Mouse (Mus musculus) cerebellum, adult (tissue): ENCODE results near the gene Sirpa.

Experiments
- ATAC-seq: cut with Nextera tagmentation; 2 replicates; pipeline ENCODE4 v1.9.2; 2017; ENCODE audit warnings: mild to moderate bottlenecking, moderate library complexity, mixed read lengths; ENCODE audit not compliant: insufficient number of reproducible peaks, low FRiP score, low TSS enrichment

Gene Sirpa

DNA sequence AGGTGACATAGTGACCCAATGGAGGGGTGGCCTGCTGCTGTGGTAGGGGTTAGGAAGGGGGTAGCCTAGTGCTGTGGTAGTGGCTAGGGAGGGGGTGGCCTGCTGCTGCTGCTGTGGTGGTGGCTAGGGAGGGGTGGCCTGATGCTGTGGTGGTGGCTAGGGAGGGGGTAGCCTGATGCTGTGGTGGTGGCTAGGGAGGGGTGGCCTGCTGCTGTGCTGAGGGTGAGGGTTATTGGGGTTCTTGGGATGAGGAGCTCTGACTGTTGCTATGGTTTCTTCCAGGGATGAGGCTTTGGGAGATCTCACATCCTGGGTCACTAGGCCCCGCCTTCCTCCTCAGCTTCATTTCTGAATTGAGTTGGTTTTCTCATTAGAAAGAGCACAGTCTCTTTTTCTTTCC, 10.9 kb downstream of the Sirpa start:
- ATAC-seq: peak; percentile 77

DNA sequence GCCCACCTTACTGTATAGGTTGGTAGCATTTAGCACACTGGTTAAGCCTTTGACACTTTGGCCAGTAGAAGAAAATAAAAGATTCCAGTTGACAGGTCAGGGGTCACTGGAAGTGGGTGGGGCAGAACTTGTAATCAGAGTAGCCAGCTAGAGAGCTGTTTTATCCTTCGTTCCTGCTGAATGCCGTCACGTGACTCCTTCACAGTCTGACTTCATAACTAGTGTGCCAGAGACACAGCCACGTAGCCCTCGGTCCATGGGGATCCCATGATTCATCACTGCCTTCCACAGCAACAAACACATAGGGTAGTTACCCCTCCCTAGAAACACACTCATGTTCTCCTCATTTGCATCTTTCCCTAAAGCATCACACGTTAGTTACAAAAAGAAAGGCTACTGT, 11.4 kb downstream of the Sirpa start:
- ATAC-seq: no peak

DNA sequence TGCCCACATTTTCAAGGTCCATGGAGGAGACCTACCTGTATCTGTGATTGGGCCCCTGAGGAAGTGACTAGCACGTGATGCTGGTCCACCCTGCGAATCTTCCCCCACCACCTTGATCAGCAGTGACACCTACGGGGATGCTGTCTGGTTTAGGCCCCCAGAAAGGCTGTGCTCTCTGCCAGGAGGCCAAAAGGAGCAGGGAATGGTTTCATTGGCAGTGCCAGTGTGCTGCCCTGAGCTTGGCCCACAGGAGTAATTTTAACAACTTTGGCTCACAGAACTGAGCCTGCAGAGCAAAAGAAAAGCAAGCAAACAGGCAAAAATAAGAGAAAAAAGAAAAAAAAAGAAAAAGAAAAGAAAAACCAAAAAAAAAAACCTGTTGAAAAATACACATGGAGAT, 13.2 kb downstream of the Sirpa start:
- ATAC-seq: no peak

DNA sequence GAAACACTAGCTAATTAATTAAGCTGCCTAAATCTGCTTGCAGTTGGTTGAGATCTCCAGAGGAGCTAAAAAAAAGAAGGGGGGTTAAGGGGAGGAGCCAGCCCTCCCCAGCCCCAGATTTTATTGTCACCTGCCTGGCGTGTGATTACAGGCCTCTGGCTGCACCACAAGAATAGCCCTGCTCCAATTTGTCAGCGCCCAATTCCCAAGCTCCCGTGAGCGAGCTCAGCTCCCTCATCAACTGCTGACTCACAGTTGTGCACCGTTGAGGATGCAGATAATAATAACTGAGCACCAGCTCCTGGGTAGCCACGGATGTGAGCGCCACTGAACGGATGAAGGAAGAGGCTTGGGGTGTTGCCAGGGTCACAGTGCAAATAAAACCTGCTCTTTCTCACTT, 13.6 kb downstream of the Sirpa start:
- no peak for ATAC-seq

DNA sequence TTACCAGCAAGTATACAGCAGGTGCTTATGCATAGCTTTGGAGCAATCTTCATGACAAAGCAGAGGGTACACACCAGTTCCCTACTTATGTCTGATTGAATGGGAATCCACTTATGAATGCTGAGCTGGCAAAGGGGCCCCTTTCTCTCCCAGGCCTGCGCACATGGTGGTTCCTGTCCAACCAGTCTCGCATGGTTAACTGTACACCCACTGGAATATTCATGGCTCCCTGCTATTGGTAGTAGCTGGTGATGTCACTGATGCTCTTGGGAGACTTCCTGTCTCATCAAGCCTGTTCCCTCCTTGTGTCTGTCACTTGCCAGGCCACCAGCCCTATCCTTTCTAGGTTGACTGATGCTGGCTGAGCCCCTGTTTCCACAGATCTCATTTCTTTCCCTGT, 14.3 kb downstream of the Sirpa start:
- no peak for ATAC-seq

DNA sequence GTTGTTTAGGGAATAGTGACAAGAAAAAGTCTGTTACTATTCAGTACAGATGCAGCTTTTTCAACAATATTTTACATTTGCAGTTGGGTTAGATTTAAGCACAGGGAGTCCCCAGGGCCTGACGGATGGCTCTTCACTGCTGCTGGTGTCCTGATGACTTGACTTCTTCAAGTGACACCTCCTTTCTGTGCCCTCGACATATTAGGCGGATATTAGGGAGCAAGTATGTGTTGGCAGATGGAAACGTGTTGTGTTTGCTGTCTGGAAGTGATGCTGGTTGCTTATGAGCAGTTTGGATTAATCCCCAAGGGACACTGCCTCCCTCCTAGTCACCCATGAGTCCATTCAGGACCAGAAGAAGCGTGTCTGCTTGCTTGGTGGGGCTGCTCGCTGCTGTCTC, 21.3 kb downstream of the Sirpa start:
- no peak for ATAC-seq

DNA sequence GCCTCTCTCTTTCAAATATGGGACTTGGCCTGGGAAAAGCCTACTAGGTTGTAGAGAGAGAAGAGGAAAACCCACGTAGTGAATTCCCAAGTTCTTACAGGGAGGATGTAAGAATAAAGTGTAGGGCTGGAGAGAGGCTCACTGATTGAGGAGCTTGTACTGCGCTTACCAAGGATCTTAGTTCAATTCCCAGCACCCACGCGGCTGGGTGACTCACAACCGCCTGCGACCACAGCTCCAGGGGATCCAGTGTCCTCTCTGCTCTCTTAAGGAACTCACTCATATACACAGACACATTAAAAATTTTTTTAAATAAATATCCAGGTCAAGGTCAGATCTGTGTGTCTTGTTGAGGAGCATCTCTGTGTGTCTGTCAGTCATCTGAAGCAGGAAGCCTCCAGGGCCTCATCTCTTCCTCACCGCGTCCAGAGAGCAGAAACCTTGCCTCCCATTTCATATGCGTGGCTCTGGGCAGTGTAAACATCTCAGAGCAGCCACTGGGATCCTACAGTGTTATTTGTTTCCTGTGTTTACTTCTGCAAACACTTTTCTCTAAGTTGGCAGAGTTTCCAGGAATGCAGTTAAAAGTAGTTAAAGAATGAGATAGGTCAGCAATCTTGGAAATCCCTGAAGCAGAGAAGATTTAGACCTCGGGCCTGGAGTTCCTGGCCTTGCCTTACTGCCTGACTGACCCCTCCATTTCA, 22.0 kb downstream of the Sirpa start:
- ATAC-seq: no peak

DNA sequence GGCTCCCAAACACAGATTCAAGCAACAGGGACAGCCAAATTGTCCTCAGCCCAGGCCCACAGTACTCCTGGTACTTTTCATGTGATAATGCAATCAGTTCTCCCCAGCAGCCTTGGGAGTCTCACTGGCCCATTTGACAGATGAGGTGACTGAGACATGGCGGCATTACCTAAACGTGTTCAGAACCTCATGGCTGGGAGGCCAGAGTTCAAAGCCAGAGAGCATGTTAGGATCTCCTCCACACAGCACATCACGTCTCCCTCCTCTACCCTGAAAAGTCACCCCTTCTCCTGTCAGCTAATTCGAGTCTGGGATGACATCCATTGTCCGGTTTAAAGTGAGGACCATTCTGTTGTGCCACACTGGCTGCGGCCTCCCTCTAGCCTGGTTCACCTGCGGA, 27.5 kb downstream of the Sirpa start:
- no peak for ATAC-seq

DNA sequence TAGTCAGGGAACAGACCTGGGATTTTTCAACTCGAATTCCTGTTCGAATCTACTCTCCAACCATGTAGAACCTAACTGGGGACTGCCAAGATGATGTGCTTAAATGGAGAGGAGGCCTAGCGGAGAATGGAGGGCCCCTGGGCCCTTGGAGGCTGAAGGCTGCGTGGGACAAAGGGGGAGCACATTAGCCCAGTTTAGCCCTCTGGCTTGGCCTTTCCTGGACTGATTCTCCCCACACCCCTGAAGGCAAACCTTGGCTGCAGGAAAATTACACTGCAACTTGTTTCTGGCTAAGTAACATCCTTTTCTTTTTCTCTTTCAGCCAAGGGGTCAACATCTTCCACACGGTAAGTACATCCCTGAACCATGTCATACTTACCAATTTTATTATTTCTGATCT, 28.2 kb downstream of the Sirpa start:
- ATAC-seq: no peak

DNA sequence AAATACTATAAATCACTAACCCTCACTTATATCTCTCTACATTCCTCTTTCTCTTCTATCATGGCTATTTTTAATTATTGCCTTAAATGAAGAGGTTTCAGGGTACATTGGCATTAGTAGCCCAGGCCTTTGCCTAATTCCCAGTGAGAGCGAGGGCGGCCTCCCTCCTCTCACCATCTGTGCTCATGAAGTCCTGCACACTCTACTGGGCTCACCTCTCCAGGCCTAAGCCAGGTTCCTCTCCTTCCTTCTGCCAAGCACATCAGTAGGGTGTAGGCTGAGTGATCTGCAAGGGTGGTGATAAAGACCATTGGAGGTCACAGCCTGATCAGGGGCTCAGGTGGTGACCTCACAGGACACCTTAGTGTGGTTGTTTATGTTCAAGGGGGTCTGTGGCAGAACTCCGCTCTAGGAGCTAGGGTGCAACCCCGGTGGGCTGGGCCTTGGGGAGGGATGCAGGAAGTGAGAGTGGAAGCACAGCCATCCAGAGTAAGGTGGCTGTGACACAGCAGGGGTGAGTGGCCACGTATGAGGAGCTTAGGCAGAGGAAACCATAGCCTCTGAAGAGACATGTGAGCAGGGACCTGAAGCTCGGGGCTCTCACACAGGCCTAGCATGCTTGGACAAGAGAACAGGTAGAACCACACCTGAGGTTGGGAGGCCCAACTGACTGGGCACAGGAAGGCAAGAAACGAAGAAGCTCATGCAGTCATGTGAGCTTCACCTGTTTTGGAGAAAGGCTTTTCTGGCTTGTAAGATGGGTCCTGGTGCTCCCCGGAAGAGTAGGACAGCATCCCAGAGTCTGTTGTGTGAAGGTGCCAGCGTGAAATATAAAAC, 29.2 kb downstream of the Sirpa start:
- peak; percentile 81 for ATAC-seq

DNA sequence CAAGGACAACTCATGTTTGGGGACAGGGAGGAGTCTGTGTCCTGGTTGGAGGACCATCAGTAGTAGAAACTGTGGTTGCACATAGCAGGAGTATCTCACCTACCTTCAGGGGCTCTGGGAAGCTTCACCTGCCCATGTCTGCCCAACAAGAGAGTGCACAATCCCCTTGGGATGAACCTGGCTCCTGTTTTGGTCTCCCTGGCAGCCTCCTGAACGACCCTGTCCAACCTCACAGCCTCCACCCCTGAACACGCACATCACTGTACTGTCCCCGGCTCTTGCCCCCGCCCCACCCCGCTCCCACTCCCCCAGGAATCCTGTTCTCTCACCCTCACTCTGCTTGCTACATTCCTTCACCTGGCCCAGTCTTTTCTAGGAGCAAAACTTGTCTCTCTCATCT, 30.3 kb downstream of the Sirpa start:
- no peak for ATAC-seq

DNA sequence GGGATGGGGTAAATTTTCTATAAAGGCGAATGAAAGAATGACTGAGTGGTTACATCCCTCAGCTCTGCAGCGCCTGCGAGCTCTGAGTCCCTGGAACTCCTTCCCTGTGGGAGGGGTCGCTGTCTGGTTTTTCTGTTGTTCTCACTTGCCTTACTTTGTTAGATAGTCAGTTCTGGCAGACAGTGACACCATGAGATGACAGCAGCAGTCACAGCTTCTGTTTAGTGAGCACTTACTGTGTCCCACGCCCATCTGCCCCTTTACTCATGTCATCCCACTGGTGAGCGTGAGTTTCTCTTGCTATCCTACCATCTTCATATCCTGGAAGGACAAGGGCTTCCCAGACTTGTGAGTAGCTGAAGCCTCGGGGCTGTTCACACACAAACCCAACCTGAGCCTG, 31.1 kb downstream of the Sirpa start:
- no peak for ATAC-seq

DNA sequence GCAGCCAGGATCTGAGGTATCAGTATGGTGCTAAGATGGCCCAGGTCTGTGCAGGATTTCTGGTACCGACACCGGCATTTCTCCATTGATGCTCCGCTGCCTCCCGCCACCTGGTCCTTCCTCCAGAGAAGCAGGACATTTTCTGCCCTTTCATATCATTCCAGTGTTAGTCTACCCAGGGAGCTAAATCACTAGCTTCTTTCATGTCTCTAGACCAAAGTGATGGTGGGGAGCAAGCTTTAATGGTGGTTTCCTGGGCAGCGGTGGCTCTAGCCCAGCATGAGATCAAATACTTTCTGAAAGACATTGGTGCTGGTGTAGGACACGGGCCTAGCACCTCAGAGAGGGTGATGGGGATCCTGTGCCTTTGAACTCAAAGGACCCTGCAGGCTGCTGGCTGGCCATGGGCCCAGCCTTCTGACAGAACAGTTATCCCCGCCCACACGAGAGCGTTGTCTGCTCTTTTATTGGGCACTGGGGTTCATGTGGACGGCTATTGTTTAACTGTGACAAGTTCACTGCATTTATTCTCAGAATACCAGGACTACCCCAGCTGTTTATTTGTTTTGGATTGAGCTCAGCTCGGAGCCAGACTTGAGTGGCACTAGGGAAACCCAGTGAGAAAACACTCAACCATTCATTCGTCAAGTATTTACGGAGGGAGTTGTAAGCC, 31.7 kb downstream of the Sirpa start:
- no peak for ATAC-seq

DNA sequence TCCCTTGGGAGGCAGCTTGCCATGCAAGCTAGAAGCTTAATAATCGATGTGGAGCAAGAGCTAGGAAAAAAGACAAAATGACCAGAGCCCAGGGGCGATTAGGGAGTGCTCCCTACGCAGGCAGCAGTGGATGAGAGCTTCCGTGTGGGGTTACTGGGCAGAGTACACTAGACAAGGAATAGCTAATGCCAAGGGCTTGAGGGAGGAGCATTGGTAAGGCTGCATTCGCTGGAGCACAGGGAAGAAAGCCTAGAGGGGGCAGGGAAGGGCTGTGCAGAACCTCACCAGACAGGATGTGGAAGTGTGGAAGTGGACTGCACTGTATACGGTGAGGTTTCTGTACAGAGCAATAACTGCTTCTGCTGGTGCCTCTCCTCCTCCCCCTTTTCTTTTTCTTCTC, 32.3 kb downstream of the Sirpa start:
- no peak for ATAC-seq

DNA sequence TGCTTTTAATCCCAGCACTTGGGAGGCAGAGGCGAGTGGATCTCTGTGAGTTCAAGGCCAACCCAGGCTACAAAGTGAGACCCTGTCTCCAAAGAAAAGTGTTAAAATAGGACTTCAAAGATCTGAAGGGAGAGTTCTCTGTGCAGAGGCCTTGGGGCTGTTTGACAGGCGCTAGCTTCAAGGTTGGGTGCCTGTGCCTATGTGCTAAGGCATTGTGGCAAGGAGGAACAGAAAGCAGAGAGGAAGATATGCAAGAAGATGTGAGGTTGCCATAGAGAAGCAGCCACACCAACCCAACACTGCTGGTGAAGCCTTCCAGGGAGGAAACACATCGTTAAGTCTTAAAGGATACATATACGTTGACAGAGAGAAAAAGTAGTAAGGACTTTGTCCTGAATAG, 33.2 kb downstream of the Sirpa start:
- ATAC-seq: no peak

DNA sequence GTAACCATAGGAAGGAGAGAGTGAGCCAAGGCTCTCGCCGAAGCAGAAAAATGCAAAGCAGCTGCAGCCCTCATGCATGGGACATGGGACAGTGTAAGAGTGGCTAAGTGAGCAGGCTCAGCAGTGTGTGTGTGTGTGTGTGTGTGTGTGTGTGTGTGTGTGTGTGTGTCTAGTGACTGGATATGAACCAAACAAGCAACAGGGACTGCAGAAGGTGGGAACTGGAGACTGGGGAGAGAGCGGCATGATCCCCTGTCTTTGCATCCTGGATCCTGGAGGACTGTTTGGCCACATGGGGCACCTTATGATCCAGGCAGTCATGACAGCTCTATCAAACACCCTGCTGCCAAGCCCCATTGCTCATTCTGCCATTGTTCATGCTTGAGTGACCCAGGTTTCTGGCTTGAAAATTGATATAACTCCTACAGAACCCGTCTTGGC, 34.0 kb downstream of the Sirpa start:
- peak; percentile 64; the same call in 1 of the 2 replicates for ATAC-seq

DNA sequence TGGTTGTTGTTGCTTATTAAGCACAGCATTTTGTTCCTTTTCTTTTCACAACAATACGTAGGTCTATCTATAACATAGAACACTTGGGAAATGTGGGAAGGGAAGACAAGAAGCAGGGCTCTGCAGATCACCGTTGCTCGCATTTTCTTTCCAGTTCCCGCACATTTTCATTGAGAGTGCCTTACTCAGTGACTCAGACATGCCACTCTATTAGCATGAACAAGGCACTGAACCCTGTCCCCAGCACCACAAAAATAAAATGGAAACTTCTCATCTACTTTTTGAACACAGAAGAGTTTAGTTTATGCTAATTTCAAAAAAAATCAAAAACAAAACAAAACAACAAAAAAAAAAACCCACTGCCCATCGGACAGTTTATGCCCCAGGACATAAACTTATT, 34.5 kb downstream of the Sirpa start:
- no peak for ATAC-seq

DNA sequence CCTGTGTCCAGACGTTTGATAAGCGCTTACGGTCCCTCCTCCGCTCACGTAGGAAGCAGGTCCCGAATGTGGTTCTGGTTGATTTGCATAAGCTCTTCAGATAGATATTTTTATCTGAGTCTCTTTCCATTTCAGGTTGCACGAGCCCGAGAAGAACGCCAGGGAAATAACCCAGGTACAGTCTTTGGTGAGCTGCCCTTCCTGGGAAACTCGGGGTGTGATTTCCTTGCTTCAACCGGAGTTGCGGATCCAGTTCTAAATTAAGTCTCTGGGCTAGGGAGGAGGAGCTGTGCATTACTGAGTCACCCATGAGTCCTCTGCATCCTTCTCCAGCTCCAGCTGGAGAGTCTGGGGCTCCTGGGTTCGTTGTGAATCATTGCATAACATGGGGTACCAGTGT, 35.2 kb downstream of the Sirpa start:
- no peak for ATAC-seq

DNA sequence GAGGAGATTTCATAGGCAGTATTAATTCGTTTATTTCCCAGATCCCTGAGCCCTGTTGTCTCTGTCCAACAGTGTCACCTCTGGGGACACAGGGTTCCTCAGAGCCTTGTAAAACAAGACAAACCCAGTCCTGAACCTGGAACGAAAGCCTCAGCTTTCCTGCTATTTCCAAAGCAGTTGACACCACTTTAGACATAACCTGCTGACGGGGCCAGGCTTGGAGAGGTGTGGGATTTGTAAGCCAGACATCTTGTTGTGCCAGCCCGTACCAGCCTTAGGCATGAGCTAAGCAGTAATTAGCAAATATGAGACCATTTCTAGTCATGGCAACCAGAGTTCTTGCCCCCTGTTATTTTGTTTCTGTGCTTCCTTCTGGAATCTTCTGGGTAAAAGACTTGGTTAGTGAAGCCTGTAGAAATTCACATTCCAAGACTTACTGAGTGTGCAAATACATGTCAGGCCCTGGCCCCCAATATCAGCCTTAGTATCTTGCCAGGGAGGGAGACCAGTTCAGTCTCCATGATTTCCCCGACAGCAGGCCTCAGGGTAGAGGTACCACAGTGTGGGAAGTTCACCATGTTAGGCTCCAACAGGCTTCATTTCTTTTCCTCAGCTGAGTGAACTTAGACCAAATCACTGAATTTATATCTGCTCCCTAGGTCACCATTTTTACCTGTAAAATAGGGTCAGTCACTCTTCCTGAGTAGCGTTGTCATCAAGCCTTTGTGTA, 36.0 kb downstream of the Sirpa start:
- no peak for ATAC-seq

DNA sequence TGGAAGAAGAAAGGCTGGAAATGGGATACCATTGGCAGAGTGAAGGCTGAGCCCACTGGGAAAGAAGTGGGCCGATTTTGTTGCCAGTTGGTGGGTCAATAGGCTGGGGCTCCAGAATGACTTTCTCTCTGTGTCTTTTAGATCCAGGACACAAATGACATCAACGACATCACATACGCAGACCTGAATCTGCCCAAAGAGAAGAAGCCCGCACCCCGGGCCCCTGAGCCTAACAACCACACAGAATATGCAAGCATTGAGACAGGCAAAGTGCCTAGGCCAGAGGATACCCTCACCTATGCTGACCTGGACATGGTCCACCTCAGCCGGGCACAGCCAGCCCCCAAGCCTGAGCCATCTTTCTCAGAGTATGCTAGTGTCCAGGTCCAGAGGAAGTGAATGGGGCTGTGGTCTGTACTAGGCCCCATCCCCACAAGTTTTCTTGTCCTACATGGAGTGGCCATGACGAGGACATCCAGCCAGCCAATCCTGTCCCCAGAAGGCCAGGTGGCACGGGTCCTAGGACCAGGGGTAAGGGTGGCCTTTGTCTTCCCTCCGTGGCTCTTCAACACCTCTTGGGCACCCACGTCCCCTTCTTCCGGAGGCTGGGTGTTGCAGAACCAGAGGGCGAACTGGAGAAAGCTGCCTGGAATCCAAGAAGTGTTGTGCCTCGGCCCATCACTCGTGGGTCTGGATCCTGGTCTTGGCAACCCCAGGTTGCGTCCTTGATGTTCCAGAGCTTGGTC, 37.3 kb downstream of the Sirpa start:
- no peak for ATAC-seq
